In the genomic region with DNA sequence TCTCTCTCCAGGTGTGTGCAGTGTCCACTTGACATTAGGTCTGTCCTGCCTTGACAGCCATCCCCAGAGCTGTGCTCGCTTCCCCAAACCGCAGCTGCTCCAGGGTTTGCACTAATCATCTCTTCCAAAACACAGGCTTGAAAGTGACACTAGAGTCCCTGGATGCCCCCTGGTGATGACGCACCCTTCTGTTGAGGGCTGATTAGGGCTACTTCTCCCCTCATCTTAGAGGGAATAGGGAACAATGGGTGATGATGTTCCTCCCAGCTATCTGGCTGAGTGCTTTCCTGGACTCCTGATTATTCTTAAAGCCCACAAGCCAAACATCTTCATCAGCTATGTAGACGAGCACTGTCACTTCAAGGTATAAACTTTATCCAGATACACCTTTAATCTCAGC, we compare ENCODE assay signal across 33 mouse cellular contexts.
"Had no signal": no experiment of that assay in that cellular context is flagged by ENCODE, and none has a peak within 500 bp of the region (broad histone marks: within the 10 kb centered on the region; RNA-seq: fewer than 3 reads in every experiment).

No protein-coding gene starts in this region.

- H3K36me3 ChIP-seq: heart, embryonic 12.5 days; heart, embryonic 13.5 days; heart, embryonic 15.5 days; hindbrain, embryonic 10.5 days; hindbrain, embryonic 12.5 days; intestine, embryonic 15.5 days; kidney, embryonic 15.5 days had no signal

- ATAC-seq: hindbrain, embryonic 16.5 days; hindbrain, postnatal 0 days; inflammation-experienced regulatory T-cells, adult 6 months; intestine, embryonic 15.5 days; intestine, embryonic 16.5 days; intestine, postnatal 0 days had no signal

- H3K4me1 ChIP-seq: heart, embryonic 15.5 days; hindbrain, embryonic 12.5 days; hindbrain, embryonic 13.5 days; hindbrain, embryonic 15.5 days; intestine, embryonic 15.5 days had no signal

- H3K4me2 ChIP-seq: heart, embryonic 11.5 days; heart, embryonic 12.5 days; heart, embryonic 13.5 days; heart, embryonic 15.5 days; hindbrain, embryonic 12.5 days; hindbrain, embryonic 13.5 days; hindbrain, embryonic 14.5 days; hindbrain, embryonic 15.5 days; intestine, embryonic 15.5 days; kidney, embryonic 15.5 days had no signal

- H3K9ac ChIP-seq: heart, embryonic 12.5 days; heart, embryonic 13.5 days; heart, embryonic 15.5 days; hindbrain, embryonic 12.5 days; hindbrain, embryonic 13.5 days; hindbrain, embryonic 14.5 days; hindbrain, embryonic 15.5 days; intestine, embryonic 15.5 days; kidney, embryonic 15.5 days had no signal

- H3K4me3 ChIP-seq: heart, embryonic 12.5 days; heart, embryonic 13.5 days; heart, embryonic 15.5 days; hindbrain, embryonic 10.5 days; hindbrain, embryonic 12.5 days; hindbrain, embryonic 13.5 days; hindbrain, embryonic 15.5 days; intestine, embryonic 15.5 days; kidney, embryonic 15.5 days; layer of hippocampus, adult 2 months; left cerebral cortex, adult 2 months had no signal

- H3K9me3 ChIP-seq: heart, embryonic 12.5 days; heart, embryonic 13.5 days; heart, embryonic 15.5 days; hindbrain, embryonic 10.5 days; hindbrain, embryonic 12.5 days; hindbrain, embryonic 13.5 days; hindbrain, embryonic 15.5 days; intestine, embryonic 15.5 days; kidney, embryonic 15.5 days had no signal

- DNase-seq: heart, postnatal 10 days; heart, postnatal 14 days; heart, postnatal 4 days; kidney, adult 11 months; kidney, adult 18-20 months; kidney, adult 2 months; kidney, adult 8-10 months; kidney, adult 9 months; kidney, postnatal 14 days; kidney, postnatal 25 days; kidney, postnatal 36 days; kidney, postnatal 4 days; layer of hippocampus, adult 9-11 months; layer of hippocampus, postnatal 36 days had no signal

- H3K27me3 ChIP-seq: heart, embryonic 12.5 days; heart, embryonic 13.5 days; heart, embryonic 15.5 days; hindbrain, embryonic 12.5 days; hindbrain, embryonic 13.5 days; hindbrain, embryonic 15.5 days; intestine, embryonic 15.5 days; kidney, embryonic 15.5 days had no signal

- H3K27ac ChIP-seq: heart, embryonic 13.5 days; heart, embryonic 15.5 days; hindbrain, embryonic 10.5 days; hindbrain, embryonic 12.5 days; hindbrain, embryonic 13.5 days; hindbrain, embryonic 14.5 days; hindbrain, embryonic 15.5 days; hindbrain, postnatal 0 days; intestine, embryonic 15.5 days; kidney, embryonic 15.5 days; kidney, postnatal 0 days; layer of hippocampus, adult 2 months; left cerebral cortex, adult 2 months had no signal
